Mouse (Mus musculus) midbrain, postnatal 0 days (tissue): Measurements from ENCODE around the gene Zpr1. TPM values are rescaled to one million over a fixed set of nuclear protein-coding genes. Genes with fewer than 3 reads are reported as not detected.

Source experiments
- ATAC-seq: fragments of 200-750 bp; cut with Nextera tagmentation; 2 replicates; pipeline ENCODE4 v1.8.0; 2017; ENCODE audit warnings: moderate number of reproducible peaks, mild to moderate bottlenecking, moderate TSS enrichment, moderate library complexity; ENCODE audit not compliant: low FRiP score
- DNase-seq: peaks from one replicate; pipeline ENCODE4 v3.0.0-alpha.2; 2015; ENCODE audit warnings: low spot score
- H3K27ac ChIP-seq: fragments of 300-500 bp; sonication (generic); 2 replicates; pipeline ENCODE4 v1.5.1; 2014; ENCODE audit warnings: low read depth, mild to moderate bottlenecking, low read length, mixed read lengths
- H3K27me3 ChIP-seq: fragments of 300-500 bp; sonication (generic); 2 replicates; pipeline ENCODE4 v1.6.1; 2014; ENCODE audit warnings: low read length, control low read depth, mixed read lengths; ENCODE audit not compliant: insufficient read depth
- H3K36me3 ChIP-seq: fragments of 300-500 bp; sonication (generic); 2 replicates; pipeline ENCODE4 v1.6.1; 2014; ENCODE audit warnings: low read length, control low read depth, mixed read lengths; ENCODE audit not compliant: insufficient read depth
- H3K4me1 ChIP-seq: fragments of 300-500 bp; sonication (generic); 2 replicates; pipeline ENCODE4 v1.6.1; 2014; ENCODE audit warnings: mild to moderate bottlenecking, control low read depth, antibody characterized with exemption, low read length, mixed read lengths; ENCODE audit not compliant: insufficient read depth
- H3K4me2 ChIP-seq: fragments of 300-500 bp; sonication (generic); 2 replicates; pipeline ENCODE4 v1.6.1; 2014; ENCODE audit warnings: low read depth, mild to moderate bottlenecking, low read length, mixed read lengths; ENCODE audit not compliant: poor library complexity, severe bottlenecking
- H3K4me3 ChIP-seq: fragments of 300-500 bp; sonication (generic); 2 replicates; pipeline ENCODE4 v1.5.1; 2014; ENCODE audit warnings: low read depth, mild to moderate bottlenecking, low read length, moderate library complexity
- H3K9ac ChIP-seq: fragments of 300-500 bp; sonication (generic); replicated peaks from 2 replicates; pipeline ENCODE4 v1.6.1; 2014; ENCODE audit warnings: mild to moderate bottlenecking, low read length, moderate library complexity, mixed read lengths; ENCODE audit not compliant: poor library complexity, severe bottlenecking
- H3K9me3 ChIP-seq: fragments of 300-500 bp; sonication (generic); 2 replicates; pipeline ENCODE4 v1.6.1; 2016; ENCODE audit warnings: low read length, control low read depth
- CTCF ChIP-seq: IDR thresholded peaks from 2 replicates; pipeline ENCODE4 v1.5.1; 2016; ENCODE audit warnings: antibody characterized with exemption, mild to moderate bottlenecking
- WGBS: fragments of 180-500 bp; shearing (Covaris S2); extraction: QIAGEN DNeasy Blood & Tissue Kit; methylation state at CpG from one replicate; pipeline ENCODE4 v1.1.7; 2014; 5-methylcytosine and 5-hydroxymethylcytosine counted together
- polyA plus RNA-seq: library from polyadenylated mRNA; unstranded; fragments of >200 nt; fragmentation: Nextera tagmentation; extraction: Ambion mirVana; gene quantifications from 2 replicates; pipeline ENCODE4 v1.2.1, GENCODE M21; 2015
- total RNA-seq: library from RNA; depleted of rRNA; stranded (reverse); fragments of >200 nt; gene quantifications from 2 replicates; pipeline ENCODE4 v1.2.3, GENCODE M21; 2014

Zpr1 gene
- total and polyA plus RNA-seq, 2 experiments from 2014 or later, result 33.7 to 46.3 TPM

- no peak for ATAC-seq
- DNase-seq, result no peak
- 76% methylated on average over 9 of the region's 9 CpGs for WGBS
- Histone ChIP-seq H3K4me1 (no peaks in the 10 kb centered on the region), H3K9me3 (no peaks in the 10 kb centered on the region), H3K4me2 (no peak within 1 kb of the TSS), H3K36me3 (no peaks in the 10 kb centered on the region), H3K27me3 (no peaks in the 10 kb centered on the region), H3K9ac (no peak within 1 kb of the TSS), H3K27ac (no peak within 1 kb of the TSS), H3K4me3 (no peak within 1 kb of the TSS)
- no peak for TF ChIP-seq CTCF
Measured at GRCm38 (mm10) chr9:46228491-46228890, 44.4 kb upstream of the Zpr1 start, which contains the start of gene Apoa1. Apoa1 (plus strand) TSS chr9:46228580.

GRCm38 (mm10) chr9:46229573-46230449, 43.1 kb upstream of the Zpr1 start:
- Histone ChIP-seq H3K9ac (peak overlapping the region; percentile 47), H3K9me3 (no peaks in the 10 kb centered on the region), H3K27ac (peak overlapping the region; percentile 75), H3K4me3 (peak overlapping the region; percentile 46), H3K4me2 (peak overlapping the region; percentile 74), H3K4me1 (no peaks in the 10 kb centered on the region), H3K36me3 (no peaks in the 10 kb centered on the region), H3K27me3 (no peaks in the 10 kb centered on the region)
- WGBS, result 16% methylated on average over 37 of the region's 37 CpGs
- TF ChIP-seq CTCF, result peak; percentile 94
- DNase-seq (peak; percentile 93), ATAC-seq (peak; percentile 95)

- no peak for TF ChIP-seq CTCF
- Histone ChIP-seq H3K9me3 (no peaks in the 10 kb centered on the region), H3K36me3 (no peaks in the 10 kb centered on the region), H3K27ac (peak overlapping the region; percentile 75), H3K4me2 (peak overlapping the region; percentile 74), H3K4me1 (no peaks in the 10 kb centered on the region), H3K27me3 (no peaks in the 10 kb centered on the region), H3K9ac (peak overlapping the region; percentile 47), H3K4me3 (peak overlapping the region; percentile 46)
- no peak; the same call in none of the 2 replicates for ATAC-seq
- DNase-seq, result peak; percentile 17
- 15% methylated on average over 13 of the region's 13 CpGs for WGBS
Measured at GRCm38 (mm10) chr9:46230450-46230975, 42.4 kb upstream of the Zpr1 start.

- H3K36me3 ChIP-seq, result no peaks in the 10 kb centered on the region
- 87% methylated on average over 6 of the region's 6 CpGs for WGBS
- H3K4me3 ChIP-seq, result no peak overlapping the region
- H3K9ac ChIP-seq, result no peak overlapping the region
- ATAC-seq, result no peak
- no peak for TF ChIP-seq CTCF
- DNase-seq, result no peak
- no peak overlapping the region for H3K27ac ChIP-seq
- H3K4me1 ChIP-seq, result no peaks in the 10 kb centered on the region
- H3K9me3 ChIP-seq, result no peaks in the 10 kb centered on the region
- no peak overlapping the region for H3K4me2 ChIP-seq
- H3K27me3 ChIP-seq, result no peaks in the 10 kb centered on the region
Measured at GRCm38 (mm10) chr9:46235196-46235595, 37.7 kb upstream of the Zpr1 start.

- H3K4me3 ChIP-seq, result no peak within 1 kb of the TSS
- no peaks in the 10 kb centered on the region for H3K36me3 ChIP-seq
- ATAC-seq, result no peak
- H3K9me3 ChIP-seq, result no peaks in the 10 kb centered on the region
- H3K27ac ChIP-seq, result no peak within 1 kb of the TSS
- H3K27me3 ChIP-seq, result no peaks in the 10 kb centered on the region
- H3K4me2 ChIP-seq, result no peak within 1 kb of the TSS
- TF ChIP-seq CTCF, result no peak
- H3K9ac ChIP-seq, result no peak within 1 kb of the TSS
- no peak for DNase-seq
- no peaks in the 10 kb centered on the region for H3K4me1 ChIP-seq
Measured at GRCm38 (mm10) chr9:46235596-46235648, 37.4 kb upstream of the Zpr1 start, which contains the start of gene Apoc3. Apoc3 (minus strand) TSS chr9:46235636.

GRCm38 (mm10) chr9:46235649-46236048, 37.2 kb upstream of the Zpr1 start:
- no peak overlapping the region for H3K4me2 ChIP-seq
- no peak for ATAC-seq
- no peak for DNase-seq
- WGBS, result 51% methylated on average over 4 of the region's 4 CpGs
- H3K9me3 ChIP-seq, result no peaks in the 10 kb centered on the region
- no peaks in the 10 kb centered on the region for H3K27me3 ChIP-seq
- no peak overlapping the region for H3K27ac ChIP-seq
- no peaks in the 10 kb centered on the region for H3K4me1 ChIP-seq
- H3K36me3 ChIP-seq, result no peaks in the 10 kb centered on the region
- no peak for TF ChIP-seq CTCF
- H3K9ac ChIP-seq, result no peak overlapping the region
- no peak overlapping the region for H3K4me3 ChIP-seq
